Mouse (Mus musculus) heart, embryonic 12.5 days (tissue): ENCODE data around the gene 9030612E09Rik. TPM values are rescaled to one million over a fixed set of nuclear protein-coding genes. Genes with fewer than 3 reads are reported as not detected.

Experiments used
- ATAC-seq: fragments of 200-750 bp; cut with Nextera tagmentation; 2 replicates; pipeline ENCODE4 v1.8.0; 2017; ENCODE audit warnings: moderate TSS enrichment, moderate library complexity; ENCODE audit not compliant: insufficient number of reproducible peaks, low FRiP score
- H3K27ac ChIP-seq: fragments of 300-500 bp; sonication (generic); 2 replicates; pipeline ENCODE4 v1.5.1; 2016; ENCODE audit warnings: mild to moderate bottlenecking, moderate library complexity; ENCODE audit not compliant: poor library complexity, severe bottlenecking
- H3K27me3 ChIP-seq: fragments of 300-500 bp; sonication (generic); replicated peaks from 2 replicates; pipeline ENCODE4 v1.6.1; 2016; ENCODE audit warnings: mild to moderate bottlenecking, moderate library complexity
- H3K36me3 ChIP-seq: fragments of 300-500 bp; sonication (generic); 2 replicates; pipeline ENCODE4 v1.6.1; 2016; ENCODE audit warnings: mild to moderate bottlenecking, moderate library complexity
- H3K4me1 ChIP-seq: fragments of 300-500 bp; sonication (generic); replicated peaks from 2 replicates; pipeline ENCODE4 v1.6.1; 2016; ENCODE audit warnings: mild to moderate bottlenecking
- H3K4me2 ChIP-seq: fragments of 300-500 bp; sonication (generic); 2 replicates; pipeline ENCODE4 v1.6.1; 2016; ENCODE audit warnings: mild to moderate bottlenecking, moderate library complexity
- H3K4me3 ChIP-seq: fragments of 300-500 bp; sonication (generic); 2 replicates; pipeline ENCODE4 v1.5.1; 2016; ENCODE audit warnings: mild to moderate bottlenecking
- H3K9ac ChIP-seq: fragments of 300-500 bp; sonication (generic); 2 replicates; pipeline ENCODE4 v1.6.1; 2016; ENCODE audit warnings: mild to moderate bottlenecking, moderate library complexity
- H3K9me3 ChIP-seq: fragments of 300-500 bp; sonication (generic); replicated peaks from 2 replicates; pipeline ENCODE4 v1.6.1; 2016; ENCODE audit warnings: mild to moderate bottlenecking, moderate library complexity
- WGBS: fragments of 180-500 bp; shearing (Covaris S2); methylation state at CpG from one replicate; pipeline ENCODE4 v1.1.7; 2016; 5-methylcytosine and 5-hydroxymethylcytosine counted together
- polyA plus RNA-seq: library from polyadenylated mRNA; unstranded; fragments of >200 nt; fragmentation: Nextera tagmentation; extraction: Ambion mirVana; gene quantifications from 2 replicates; pipeline ENCODE4 v1.2.1, GENCODE M21; 2016

9030612E09Rik gene
- polyA plus RNA-seq, 1 experiment from 2014 or later = 0.45 TPM

- H3K4me2 ChIP-seq = no peak overlapping the region
- ATAC-seq = no peak
- H3K27ac ChIP-seq = no peak overlapping the region
- H3K27me3 ChIP-seq = no peaks in the 10 kb centered on the region
- WGBS = 72% methylated on average over 1 of the region's 1 CpGs
- peaks cover 3% of the 10 kb centered on the region; the same call in 1 of the 2 replicates for H3K9me3 ChIP-seq
- H3K4me3 ChIP-seq = no peak overlapping the region
- peaks cover 13% of the 10 kb centered on the region for H3K4me1 ChIP-seq
- no peaks in the 10 kb centered on the region for H3K36me3 ChIP-seq
- H3K9ac ChIP-seq = no peak overlapping the region
Measured at GRCm38 (mm10) chr10:43166146-43166545, 8.4 kb upstream of the 9030612E09Rik start.

GRCm38 (mm10) chr10:43166817-43167216 is 7.7 kb upstream of the 9030612E09Rik start:
- no peak for ATAC-seq
- H3K27me3 ChIP-seq = no peaks in the 10 kb centered on the region
- H3K4me3 ChIP-seq = no peak overlapping the region
- no peak overlapping the region for H3K27ac ChIP-seq
- no peaks in the 10 kb centered on the region for H3K36me3 ChIP-seq
- no peak overlapping the region for H3K4me2 ChIP-seq
- WGBS = 84% methylated on average over 3 of the region's 3 CpGs
- H3K9ac ChIP-seq = no peak overlapping the region
- peaks cover 3% of the 10 kb centered on the region; the same call in 1 of the 2 replicates for H3K9me3 ChIP-seq
- peaks cover 15% of the 10 kb centered on the region for H3K4me1 ChIP-seq

- no peaks in the 10 kb centered on the region for H3K36me3 ChIP-seq
- H3K27ac ChIP-seq = no peak overlapping the region
- no peak overlapping the region for H3K4me2 ChIP-seq
- no peaks in the 10 kb centered on the region; the same call in 1 of the 2 replicates for H3K9me3 ChIP-seq
- no peaks in the 10 kb centered on the region for H3K27me3 ChIP-seq
- WGBS = 67% methylated on average over 7 of the region's 7 CpGs
- H3K4me3 ChIP-seq = no peak overlapping the region
- peaks cover 23% of the 10 kb centered on the region for H3K4me1 ChIP-seq
- no peak for ATAC-seq
- no peak overlapping the region for H3K9ac ChIP-seq
Measured at GRCm38 (mm10) chr10:43168847-43169246, 5.7 kb upstream of the 9030612E09Rik start.

- WGBS = under 1% methylated on average over 8 of the region's 8 CpGs
- Histone ChIP-seq H3K9ac (peak overlapping the region; percentile 54), H3K4me3 (peak overlapping the region; percentile 32), H3K27ac (peak overlapping the region; percentile 72), H3K27me3 (peaks cover 6% of the 10 kb centered on the region), H3K4me2 (peak overlapping the region; percentile 64), H3K4me1 (peaks cover 27% of the 10 kb centered on the region), H3K9me3 (no peaks in the 10 kb centered on the region; the same call in 1 of the 2 replicates), H3K36me3 (no peaks in the 10 kb centered on the region)
- ATAC-seq = no peak
Measured at GRCm38 (mm10) chr10:43171106-43171505, 3.4 kb upstream of the 9030612E09Rik start.

GRCm38 (mm10) chr10:43172066-43172465 is 2.4 kb upstream of the 9030612E09Rik start:
- no peaks in the 10 kb centered on the region for H3K36me3 ChIP-seq
- ATAC-seq = no peak
- 0 out of 2 replicates have a peak overlapping the region, but pooled peaks have one; percentile 14 for H3K27ac ChIP-seq
- H3K27me3 ChIP-seq = peaks cover 6% of the 10 kb centered on the region
- peaks cover 27% of the 10 kb centered on the region for H3K4me1 ChIP-seq
- no peak overlapping the region for H3K9ac ChIP-seq
- H3K9me3 ChIP-seq = no peaks in the 10 kb centered on the region
- WGBS = 9% methylated on average over 7 of the region's 7 CpGs
- peak overlapping the region; percentile 85 for H3K4me2 ChIP-seq
- peak overlapping the region; percentile 93 for H3K4me3 ChIP-seq

- H3K9me3 ChIP-seq = no peaks in the 10 kb centered on the region
- peaks cover 27% of the 10 kb centered on the region for H3K4me1 ChIP-seq
- H3K9ac ChIP-seq = peak overlapping the region; percentile 88; the same call in 1 of the 2 replicates
- H3K4me2 ChIP-seq = peak overlapping the region; percentile 85
- 9% methylated on average over 8 of the region's 8 CpGs for WGBS
- no peak overlapping the region for H3K27ac ChIP-seq
- peaks cover 6% of the 10 kb centered on the region for H3K27me3 ChIP-seq
- ATAC-seq = no peak
- no peaks in the 10 kb centered on the region for H3K36me3 ChIP-seq
- H3K4me3 ChIP-seq = peak overlapping the region; percentile 93
Measured at GRCm38 (mm10) chr10:43172554-43172953, 1.9 kb upstream of the 9030612E09Rik start.

GRCm38 (mm10) chr10:43173141-43173827 is 1.2 kb upstream of the 9030612E09Rik start:
- H3K36me3 ChIP-seq = no peaks in the 10 kb centered on the region
- H3K4me2 ChIP-seq = peak overlapping the region; percentile 85
- H3K27me3 ChIP-seq = peaks cover 6% of the 10 kb centered on the region
- peak; percentile 46 for ATAC-seq
- H3K27ac ChIP-seq = peak overlapping the region; percentile 31; the same call in 1 of the 2 replicates
- peak overlapping the region; percentile 88 for H3K9ac ChIP-seq
- peak overlapping the region; percentile 93 for H3K4me3 ChIP-seq
- peaks cover 27% of the 10 kb centered on the region for H3K4me1 ChIP-seq
- under 1% methylated on average over 53 of the region's 53 CpGs for WGBS
- H3K9me3 ChIP-seq = no peaks in the 10 kb centered on the region

- Histone ChIP-seq H3K36me3 (no peaks in the 10 kb centered on the region), H3K27me3 (peaks cover 6% of the 10 kb centered on the region), H3K4me3 (peak overlapping the region; percentile 93), H3K4me1 (peaks cover 27% of the 10 kb centered on the region), H3K9ac (peak overlapping the region; percentile 88), H3K4me2 (peak overlapping the region; percentile 85), H3K27ac (peak overlapping the region; percentile 52), H3K9me3 (no peaks in the 10 kb centered on the region)
- WGBS = 0% methylated on average over 25 of the region's 38 CpGs
- ATAC-seq = peak; percentile 46; the same call in 1 of the 2 replicates
Measured at GRCm38 (mm10) chr10:43173828-43174325, 627 bp upstream of the 9030612E09Rik start.

- Histone ChIP-seq H3K4me2 (peak overlapping the region; percentile 85), H3K4me1 (peaks cover 22% of the 10 kb centered on the region), H3K27ac (no peak overlapping the region), H3K9ac (peak overlapping the region; percentile 88), H3K4me3 (peak overlapping the region; percentile 93), H3K36me3 (no peaks in the 10 kb centered on the region), H3K9me3 (no peaks in the 10 kb centered on the region), H3K27me3 (peaks cover 6% of the 10 kb centered on the region)
- 1% methylated on average over 18 of the region's 18 CpGs for WGBS
- no peak for ATAC-seq
Measured at GRCm38 (mm10) chr10:43175156-43175601, 675 bp downstream of the 9030612E09Rik start.

GRCm38 (mm10) chr10:43180313-43180912 is 5.9 kb downstream of the 9030612E09Rik start:
- no peak overlapping the region for H3K4me3 ChIP-seq
- H3K9ac ChIP-seq = no peak overlapping the region
- H3K4me1 ChIP-seq = peaks cover 7% of the 10 kb centered on the region
- 37% methylated on average over 5 of the region's 5 CpGs for WGBS
- no peak overlapping the region for H3K27ac ChIP-seq
- peaks cover 7% of the 10 kb centered on the region; the same call in 1 of the 2 replicates for H3K9me3 ChIP-seq
- no peaks in the 10 kb centered on the region for H3K36me3 ChIP-seq
- H3K27me3 ChIP-seq = peaks cover 6% of the 10 kb centered on the region
- H3K4me2 ChIP-seq = no peak overlapping the region
- no peak for ATAC-seq

GRCm38 (mm10) chr10:43200206-43200605 is 25.7 kb downstream of the 9030612E09Rik start:
- Histone ChIP-seq H3K36me3 (no peaks in the 10 kb centered on the region), H3K27me3 (no peaks in the 10 kb centered on the region), H3K4me2 (no peak overlapping the region), H3K4me3 (no peak overlapping the region), H3K9ac (no peak overlapping the region), H3K4me1 (no peaks in the 10 kb centered on the region), H3K9me3 (0 out of 2 replicates have a peak, but pooled peaks cover 6% of the 10 kb centered on the region), H3K27ac (no peak overlapping the region)
- WGBS = 85% methylated on average over 2 of the region's 2 CpGs
- ATAC-seq = no peak
